Mouse (Mus musculus) c-Kit-positive CD71-negative TER-119-negative erythroid progenitor cells, embryonic 14.5 days (primary cell): ENCODE data around the gene Tubb4a.
"Not testable (repeated sequence)": the region's sequence is repeated elsewhere in the genome, so short reads cannot be mapped to it uniquely, and the experiment has no call there.

Source experiments
- DNase-seq: peaks from one replicate; pipeline ENCODE4 v3.0.0-alpha.2; 2013; ENCODE audit warnings: low read depth

Tubb4a gene

DNA sequence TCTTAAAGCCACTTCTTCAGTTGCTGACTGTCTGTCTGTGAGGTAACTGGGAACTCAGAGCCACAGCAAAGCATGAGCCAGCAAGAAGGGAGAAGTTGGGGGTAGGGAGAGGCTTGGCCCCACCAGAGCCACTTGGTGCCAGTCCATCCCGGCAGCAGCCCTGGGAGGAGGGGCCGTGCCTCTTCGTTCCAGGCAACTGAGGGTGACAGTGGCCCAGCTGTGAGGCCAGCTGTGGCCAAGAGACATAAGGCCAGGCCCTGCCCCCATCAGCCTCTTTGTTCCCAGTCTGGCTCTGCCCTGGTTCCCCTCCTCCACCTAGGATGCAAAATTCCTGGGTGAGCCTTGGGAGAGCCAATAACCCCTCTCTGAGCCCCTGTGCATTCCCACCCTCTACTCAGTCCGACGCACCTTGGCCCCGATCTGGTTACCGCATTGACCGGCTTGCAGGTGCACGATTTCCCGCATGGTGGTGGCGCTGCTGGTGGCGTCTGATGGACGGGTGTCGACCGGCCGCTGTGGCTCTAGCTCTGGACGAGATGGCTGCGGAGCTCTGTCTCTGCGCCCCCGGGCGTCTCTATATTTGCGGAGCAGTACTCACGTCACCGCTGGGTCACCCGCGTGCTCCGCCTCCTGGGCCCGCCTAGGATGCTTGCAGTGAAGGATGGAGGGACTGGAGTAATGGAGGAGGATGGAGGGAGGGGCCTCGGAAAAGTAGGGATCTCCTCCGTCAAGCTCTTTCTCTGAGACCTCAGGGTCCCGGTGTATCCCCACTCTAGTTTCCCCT lies at the start of gene Tubb4a:
Gene Tubb4a (minus strand): TSS at position 734 of the 784 bp plus-strand sequence.
- no peak for DNase-seq

DNA sequence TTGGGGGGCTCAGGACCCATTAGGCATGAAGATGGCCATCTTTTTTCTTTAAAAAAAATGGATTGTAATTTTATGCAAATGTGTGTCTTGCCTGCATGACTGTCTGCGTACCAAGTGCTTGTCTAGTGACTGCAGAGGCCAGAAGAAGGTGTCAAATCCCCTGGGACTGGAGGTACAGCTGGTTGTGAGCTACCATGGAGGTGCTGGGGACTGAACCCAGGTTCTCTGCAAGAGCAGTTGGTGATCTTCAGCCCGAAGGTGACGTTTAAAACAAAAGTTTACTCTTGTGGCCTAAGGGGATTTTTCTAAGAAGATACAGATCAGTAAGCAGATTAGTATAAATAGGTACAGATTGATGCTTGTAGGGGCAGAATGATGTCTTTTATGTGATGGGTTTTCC lies 48.1 kb upstream of the Tubb4a start:
- no peak for DNase-seq

DNA sequence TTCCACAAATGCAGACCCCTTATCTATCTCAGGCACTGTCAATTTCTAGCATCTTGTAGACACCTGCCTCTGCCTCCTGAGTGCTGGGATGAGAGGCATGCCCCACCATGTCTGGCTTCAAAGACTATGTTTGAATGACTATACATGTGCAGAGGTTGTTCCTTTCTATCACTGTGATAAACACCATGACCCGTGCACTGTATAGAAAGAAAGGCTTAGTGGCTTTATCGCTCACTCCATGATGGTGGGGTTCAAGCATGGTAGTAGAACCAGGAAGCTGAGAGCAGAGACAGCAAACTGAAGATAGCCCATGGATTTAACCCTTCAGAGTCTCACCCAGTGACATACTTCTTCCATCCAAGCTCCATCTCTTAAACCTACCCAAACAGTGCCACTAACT lies 47.1 kb upstream of the Tubb4a start:
- no peak for DNase-seq

DNA sequence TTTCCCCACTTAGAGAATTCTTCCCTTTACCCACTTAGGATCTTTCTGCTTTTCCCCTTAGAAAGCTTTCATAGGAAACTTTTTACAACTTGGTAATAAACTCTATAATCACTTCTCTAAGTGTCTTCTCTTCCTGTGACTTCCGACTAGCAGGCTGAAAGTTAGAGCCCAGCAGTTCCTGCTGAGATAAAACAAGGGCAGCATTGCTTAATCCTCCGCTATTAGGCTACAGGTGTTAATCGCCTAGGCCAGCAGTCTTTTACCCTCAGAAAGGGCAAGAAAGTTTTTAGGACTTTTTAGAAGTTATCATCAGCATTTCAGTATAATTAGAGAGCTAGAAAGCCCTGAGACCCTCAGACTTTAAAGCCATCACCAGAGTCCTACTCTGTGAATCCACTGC lies 46.4 kb upstream of the Tubb4a start:
- DNase-seq = not testable (repeated sequence)

DNA sequence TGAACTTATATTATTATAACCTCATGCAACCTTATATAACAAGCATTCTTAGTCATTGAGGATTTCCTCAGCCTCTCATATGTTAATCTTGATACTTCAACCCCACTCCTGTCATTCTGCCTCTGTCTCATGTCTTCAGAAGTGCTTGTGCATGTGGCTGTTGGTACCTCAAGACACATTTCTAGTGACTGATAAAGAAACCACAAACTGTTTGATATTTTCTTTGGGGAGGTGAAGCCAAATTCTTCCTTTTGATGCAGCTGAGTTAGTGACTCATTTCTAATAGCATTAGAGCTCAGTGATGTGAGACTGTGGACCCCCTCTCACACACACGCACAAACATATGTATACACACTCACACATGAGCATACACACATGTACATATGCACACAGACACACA lies 44.2 kb upstream of the Tubb4a start:
- no peak for DNase-seq

DNA sequence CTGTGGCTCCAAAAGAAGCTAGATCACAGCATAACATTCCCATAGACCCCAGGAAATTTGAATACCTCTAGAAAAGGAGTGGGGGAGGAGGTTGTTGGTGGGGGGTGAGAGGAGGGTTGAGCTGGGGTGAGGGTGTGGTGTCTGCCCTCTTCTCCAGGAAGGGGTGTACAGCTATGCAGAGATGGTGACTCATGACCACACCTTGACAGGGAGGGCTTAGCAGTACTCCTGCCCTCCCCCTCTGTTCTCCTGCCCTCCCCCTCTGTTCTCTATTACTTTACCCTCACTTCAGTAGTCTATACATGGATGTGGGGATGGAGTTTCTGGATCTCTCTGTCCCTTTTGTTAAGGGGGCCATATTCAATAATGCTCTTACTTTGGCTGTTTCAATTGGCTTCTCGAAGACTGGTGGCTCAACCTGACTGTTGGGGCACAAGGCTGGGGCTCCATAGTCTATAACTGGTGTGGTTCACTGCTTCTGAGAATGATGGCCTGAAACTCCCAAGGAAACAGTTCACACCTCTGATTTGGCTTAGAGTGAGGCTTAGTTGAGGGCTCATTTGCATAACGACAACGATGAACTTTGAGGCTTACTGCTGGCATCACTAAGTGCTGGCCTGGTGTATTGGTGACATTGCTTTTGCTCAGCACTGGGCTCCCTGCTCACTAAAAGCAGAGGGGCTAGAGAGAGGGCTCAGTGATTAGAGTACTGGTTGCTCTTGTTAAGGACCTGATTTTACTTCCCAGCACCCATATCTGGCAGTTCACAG lies 38.5 kb upstream of the Tubb4a start:
- DNase-seq = no peak

DNA sequence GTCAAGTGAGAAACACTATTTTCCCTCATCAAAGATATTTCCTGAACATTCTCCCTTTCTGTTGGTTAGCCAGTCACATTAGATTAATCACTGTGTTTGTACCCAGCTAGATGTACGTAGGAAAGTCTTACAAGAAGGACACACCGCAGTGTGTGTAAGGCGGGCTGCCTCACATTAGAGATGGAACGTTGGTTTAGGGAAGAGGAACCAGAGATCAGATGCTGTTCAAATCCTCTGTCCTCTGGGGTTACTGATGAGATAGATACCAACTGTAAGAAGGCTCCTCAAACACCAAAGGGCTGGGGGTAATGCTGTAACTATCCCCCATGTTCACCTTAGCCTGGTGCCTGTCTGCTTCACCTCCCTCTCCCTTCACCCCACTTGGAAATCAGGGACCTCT lies 37.2 kb upstream of the Tubb4a start:
- no peak for DNase-seq

DNA sequence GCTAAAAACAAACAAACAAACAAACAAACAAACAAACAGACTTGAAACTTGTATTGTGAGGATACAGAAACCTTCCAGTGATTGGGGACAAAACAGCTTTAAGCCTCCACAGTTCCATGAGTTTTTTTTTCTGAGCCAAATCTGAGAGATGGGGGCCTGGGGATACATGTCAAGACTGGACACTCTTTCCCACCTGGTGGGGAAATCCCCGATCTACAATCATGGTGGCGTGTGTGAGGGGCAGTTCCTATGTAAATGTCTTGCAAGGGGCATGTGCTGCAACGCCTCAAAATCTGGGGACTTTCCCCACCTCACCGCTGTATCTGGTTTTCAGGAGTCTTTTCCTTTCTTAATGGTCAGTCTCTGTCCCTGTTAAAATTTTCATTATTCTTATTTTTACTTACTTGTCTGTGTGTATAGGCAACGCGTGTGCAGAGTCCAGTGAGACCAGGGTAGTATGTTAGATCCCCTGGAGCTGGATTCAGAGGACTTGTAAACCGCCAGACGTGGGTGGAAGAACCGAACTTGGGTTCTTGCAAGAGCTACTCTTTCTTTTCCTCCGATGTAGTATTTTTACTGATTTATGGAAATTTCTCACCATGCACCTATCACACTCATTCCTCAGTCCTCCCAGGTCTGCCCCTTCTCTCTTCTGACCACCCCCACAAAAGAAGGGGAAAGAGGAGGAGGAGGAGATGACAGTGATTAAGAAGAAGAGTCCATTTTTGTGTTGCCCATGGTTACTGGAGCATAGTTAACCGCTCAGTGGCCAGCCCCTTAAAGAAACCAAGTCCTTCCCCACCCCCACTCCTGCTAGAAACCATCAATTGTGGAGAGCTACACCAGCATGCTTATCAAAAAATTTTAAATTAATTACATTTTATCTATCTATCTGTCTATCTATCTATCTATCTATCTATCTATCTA lies 35.9 kb upstream of the Tubb4a start:
- DNase-seq = no peak

DNA sequence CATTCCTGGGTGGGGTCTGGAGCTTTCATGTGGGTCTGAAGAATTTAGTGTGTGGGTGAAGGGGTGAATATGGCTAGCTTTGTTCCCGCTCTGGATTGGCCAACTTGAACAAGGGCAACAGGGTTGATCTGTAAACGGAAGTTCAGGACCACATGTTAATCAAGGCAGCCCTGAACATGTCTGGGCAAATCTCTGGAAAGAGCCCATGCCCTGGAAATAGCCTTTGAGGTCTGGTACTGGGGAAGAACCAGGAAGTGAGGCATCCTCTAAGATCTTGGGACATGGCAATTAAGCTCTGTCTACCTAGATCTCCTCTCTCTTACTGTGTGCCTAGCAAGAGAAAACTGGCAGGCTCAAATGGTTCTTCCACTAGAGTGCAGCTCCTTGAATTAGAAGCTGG lies 34.3 kb upstream of the Tubb4a start:
- DNase-seq = no peak

DNA sequence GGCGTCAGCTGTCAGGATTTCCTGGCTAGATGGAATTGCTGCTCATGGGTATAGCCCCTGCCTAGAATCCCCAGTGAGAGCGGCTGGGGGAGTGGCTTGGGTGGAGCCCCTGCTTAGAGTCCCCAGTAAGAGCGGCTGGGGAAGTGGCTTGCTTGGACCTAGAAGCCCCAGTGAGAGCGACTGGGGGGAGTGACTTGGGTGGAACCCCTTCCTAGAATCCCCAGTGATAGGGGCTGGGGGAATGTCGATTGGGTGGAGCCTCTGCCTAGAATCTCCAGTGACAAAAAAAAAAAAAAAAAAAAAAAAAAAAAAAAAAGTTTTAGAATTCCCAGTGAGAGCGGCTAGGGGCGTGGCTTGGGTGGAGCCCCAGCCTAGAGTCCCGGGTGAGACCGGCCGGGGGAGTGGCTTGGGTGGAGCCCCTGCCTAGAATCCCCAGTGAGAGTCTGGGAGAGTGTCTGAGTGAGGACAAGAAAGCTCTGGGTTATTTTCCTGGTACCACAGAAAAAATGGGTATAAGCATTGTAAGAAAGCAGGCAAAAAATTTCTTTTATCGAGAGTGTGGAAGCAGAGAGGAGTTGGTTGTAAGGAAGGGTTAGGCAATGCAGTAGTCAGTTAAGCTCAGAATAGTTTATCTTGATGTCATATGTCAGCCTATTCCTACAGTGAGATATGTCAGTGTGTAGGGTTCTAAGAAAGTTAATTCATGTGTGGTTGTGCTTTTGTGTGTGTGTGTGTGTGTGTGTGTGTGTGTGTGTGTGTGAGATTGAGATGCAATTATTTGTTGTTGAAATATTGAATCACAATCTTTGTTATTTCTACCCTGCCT lies 31.2 kb upstream of the Tubb4a start:
- DNase-seq = no peak

DNA sequence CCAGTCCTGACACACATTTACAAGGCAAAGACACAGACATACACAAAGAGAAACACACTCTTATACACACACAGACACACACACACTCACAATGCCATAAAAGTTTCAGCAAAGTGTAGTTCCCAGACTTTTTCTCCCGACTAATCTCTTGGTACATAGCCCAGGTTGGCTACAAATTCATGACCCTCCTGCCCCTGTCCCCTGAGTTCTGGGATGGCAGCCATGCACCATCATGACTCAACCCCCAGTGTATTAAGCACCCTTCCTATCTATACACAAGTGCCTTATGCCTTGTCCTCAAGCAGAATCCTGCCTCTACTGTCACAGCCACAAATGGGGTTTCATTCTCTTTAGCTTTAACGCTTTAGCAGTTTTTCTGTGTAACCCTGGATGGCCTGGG lies 29.2 kb upstream of the Tubb4a start:
- DNase-seq = no peak

DNA sequence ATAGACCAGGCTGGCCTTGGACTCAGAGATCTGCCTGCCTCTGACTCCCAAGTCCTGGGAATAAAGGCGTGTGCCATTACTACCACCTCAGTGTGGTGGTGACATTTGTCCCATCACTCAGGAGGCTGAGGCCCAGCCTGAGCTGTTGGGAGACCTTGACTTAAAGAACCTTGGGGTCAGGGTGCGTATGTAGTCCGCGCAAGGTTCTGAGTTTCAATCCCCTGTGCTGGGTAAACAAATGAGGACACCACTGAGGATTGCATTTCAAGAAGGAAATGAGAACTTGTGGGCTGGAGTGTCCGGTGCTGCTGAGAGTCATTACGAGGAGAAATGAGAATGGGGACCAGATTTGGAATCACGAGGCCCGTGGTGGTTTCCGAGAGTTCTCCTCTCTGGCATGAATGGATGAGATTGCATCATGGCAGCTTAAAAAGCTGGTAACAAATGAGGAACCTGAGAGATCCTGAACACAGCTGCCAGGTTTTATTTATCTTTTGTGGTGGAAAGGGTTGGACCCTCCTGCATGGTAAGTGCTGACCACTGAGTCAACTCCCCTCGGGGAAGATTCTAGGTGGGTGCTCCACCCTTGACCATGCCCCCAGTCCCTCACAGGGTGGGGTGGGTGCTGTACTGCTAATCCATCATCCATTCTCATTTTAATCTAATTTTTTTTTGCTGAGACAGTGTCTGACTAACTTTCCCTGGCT lies 25.3 kb upstream of the Tubb4a start:
- no peak for DNase-seq

DNA sequence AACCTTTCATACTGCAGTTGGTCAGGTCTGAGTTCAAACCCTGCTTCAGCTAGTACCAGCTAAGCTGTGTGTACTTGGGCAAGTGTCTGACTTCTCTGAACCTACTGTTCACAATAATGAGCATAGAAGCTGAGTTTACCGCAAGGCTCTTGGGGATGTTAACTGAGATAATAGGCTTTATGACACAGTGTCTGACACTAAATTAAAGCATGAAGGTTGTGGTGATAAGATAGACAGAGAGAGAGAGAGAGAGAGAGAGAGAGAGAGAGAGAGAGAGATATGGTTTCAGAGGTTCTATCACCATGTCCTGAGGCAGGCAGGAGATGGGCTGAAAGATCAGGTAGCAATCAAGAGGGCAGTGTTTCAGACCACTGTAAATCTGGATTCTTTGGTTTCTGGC lies 22.4 kb upstream of the Tubb4a start:
- no peak for DNase-seq

DNA sequence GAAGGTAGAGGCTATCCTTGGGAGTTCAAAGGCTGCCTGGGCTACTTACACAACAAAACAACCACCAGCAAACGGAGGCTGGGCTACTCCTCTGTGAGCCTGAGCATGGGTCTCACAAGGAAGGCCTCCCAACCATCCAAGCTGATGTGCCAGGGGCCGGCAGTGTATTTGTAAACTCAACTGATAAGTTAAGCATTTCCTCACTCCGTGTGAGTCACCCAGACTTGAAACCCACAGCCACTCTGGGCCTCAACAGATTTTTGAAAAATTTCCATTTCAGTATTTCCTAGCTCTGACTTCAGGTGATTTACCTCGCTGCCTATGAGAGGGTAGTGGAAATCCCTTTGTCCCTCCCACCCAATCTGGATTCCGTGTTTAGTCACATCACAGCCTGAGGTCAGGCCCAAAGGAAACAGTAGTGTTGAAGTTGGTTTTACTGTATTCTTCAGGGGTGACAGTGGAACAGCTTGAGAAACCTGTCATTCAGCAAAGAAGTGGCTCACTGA lies 21.1 kb upstream of the Tubb4a start:
- no peak for DNase-seq

DNA sequence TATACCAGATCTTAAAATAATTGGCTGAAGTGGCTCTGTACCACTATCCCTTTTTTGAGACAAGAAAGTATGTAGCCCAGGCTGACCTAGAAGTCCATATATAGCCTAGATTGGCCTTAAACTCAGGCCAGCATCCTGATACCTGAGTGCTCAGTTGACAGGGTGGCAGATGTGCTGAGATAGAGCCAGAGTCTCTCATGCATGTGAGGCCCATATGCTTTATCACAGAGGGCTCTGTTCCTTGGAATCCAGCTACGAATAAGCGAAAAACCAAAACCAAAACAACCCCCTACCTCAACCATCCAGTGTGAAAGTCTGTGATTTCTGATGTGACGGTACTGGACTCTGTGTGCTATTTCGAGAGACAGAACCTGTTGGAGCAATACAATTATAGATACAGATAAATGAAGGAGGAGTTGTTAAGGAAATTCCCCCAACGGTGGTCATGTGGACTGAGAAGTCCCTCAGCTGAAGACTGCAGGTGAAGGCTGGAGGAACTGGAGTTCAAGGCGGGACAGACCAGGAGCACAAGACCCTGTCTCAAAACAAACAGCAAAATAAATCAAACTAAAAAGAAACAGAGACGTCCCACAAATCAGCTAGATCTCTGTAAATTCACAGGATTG lies 20.6 kb upstream of the Tubb4a start:
- no peak for DNase-seq

DNA sequence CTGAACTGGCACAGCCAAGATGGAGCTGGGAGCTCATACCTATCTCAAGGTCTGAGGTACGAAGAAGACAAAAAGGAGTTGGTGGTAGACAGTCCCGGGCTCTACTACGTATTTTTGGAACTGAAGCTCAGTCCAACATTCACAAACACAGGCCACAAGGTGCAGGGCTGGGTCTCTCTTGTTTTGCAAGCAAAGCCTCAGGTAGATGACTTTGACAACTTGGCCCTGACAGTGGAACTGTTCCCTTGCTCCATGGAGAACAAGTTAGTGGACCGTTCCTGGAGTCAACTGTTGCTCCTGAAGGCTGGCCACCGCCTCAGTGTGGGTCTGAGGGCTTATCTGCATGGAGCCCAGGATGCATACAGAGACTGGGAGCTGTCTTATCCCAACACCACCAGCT lies 19.5 kb upstream of the Tubb4a start:
- DNase-seq = no peak

DNA sequence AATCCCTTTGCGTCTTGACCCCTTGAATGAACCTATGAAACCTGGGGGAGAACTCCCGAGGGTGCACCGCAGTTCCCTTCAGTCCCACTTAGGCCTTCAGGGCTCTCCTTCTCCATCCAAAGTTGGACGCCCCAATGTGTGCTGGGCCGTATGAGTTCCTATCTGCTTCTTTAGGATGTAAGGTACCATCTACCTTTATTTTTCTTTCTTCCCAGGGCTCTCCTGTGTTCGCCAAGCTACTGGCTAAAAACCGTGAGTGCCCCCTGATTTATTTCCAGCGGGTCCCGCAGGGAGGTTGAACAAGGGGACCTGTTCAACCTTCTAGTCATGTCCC lies 18.4 kb upstream of the Tubb4a start:
- no peak for DNase-seq

DNA sequence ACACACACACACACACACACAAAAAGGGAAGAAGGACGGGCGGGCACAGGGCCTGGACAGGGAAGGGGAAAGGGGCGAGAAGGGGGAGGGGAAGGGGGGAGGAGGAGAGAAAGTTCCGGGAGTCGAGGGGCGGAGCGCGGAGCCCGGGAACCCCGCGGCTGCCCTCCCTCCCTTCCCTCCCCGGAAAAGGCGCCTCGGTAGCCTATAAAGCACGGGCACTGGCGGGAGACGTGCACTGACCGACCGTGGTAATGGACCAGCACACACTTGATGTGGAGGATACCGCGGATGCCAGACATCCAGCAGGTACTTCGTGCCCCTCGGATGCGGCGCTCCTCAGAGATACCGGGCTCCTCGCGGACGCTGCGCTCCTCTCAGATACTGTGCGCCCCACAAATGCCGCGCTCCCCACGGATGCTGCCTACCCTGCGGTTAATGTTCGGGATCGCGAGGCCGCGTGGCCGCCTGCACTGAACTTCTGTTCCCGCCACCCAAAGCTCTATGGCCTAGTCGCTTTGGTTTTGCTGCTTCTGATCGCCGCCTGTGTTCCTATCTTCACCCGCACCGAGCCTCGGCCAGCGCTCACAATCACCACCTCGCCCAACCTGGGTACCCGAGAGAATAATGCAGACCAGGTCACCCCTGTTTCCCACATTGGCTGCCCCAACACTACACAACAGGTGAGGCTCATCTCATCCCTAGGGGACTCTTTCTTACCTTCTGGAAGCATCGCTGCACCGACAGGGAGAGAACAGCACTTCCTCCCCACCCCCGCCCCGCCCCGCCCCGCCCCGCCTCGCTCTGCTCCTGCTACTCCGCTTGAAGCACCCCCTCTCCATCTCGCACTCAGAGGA lies 17.8 kb upstream of the Tubb4a start, which contains the start of gene Tnfsf9:
Gene Tnfsf9 (plus strand): TSS at position 145 of the 854 bp plus-strand sequence.
- DNase-seq = no peak

DNA sequence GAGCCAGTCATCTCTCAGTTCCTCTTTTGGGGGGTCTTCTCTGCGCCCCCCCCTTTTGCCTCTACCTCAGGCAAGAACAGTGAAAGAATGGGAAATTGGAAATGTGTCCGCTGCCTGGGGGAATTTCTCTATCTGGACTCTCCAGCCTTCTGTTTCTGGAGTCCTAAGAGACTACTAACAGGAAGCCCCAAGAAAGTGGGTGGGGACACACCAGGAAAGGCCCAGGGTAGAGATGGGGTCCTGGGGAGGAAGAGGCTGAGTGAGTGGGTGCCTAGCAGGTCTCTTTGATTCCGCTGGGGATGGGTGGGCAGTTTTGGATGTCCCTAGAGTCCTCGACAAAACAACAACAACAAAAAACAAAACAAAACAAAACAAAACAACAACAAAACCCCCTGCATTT lies 16.9 kb upstream of the Tubb4a start:
- DNase-seq = no peak
